Mouse (Mus musculus): ENCODE measurements at regions not wholly inside any gene's neighbourhood (a gene's known extent, or its start where the extent isn't known, plus 50 kb on each side); places are given as distances from the start of the nearest gene placed in this dataset.

- DNase-seq (ENCODE audit: low spot score) (no peak), ATAC-seq (ENCODE audit: low read depth) (no peak)
- Histone ChIP-seq H3K27me3 (replicated peaks; ENCODE audit: control insufficient read depth, insufficient read depth, low read length) (no peaks in the 10 kb centered on the region), H3K4me1 (ENCODE audit: control insufficient read depth, insufficient read depth, low read length) (peaks cover 9% of the 10 kb centered on the region), H3K27ac (replicated peaks; ENCODE audit: low read depth, low read length) (no peak overlapping the region), H3K36me3 (ENCODE audit: control insufficient read depth, insufficient read depth, low read length) (no peaks in the 10 kb centered on the region), H3K4me2 (ENCODE audit: low read depth, low read length) (no peak overlapping the region), H3K4me3 (ENCODE audit: low read depth, low read length) (no peak overlapping the region), H3K9ac (ENCODE audit: low read depth, low read length) (no peak overlapping the region), H3K9me3 (ENCODE audit: control insufficient read depth, low read length) (0 out of 2 replicates have a peak, but pooled peaks cover 4% of the 10 kb centered on the region)
- 73% methylated on average over 7 of the region's 7 CpGs for WGBS
These were observed 65.9 kb upstream of the Gjb5 start for GRCm38 (mm10) chr4:127423855-127424254.

GRCm38 (mm10) chr4:127421927-127422450 is 64.0 kb upstream of the Gjb5 start:
- Histone ChIP-seq H3K9ac (ENCODE audit: low read depth, low read length) (no peak overlapping the region), H3K27ac (replicated peaks; ENCODE audit: low read depth, low read length) (no peak overlapping the region), H3K4me2 (ENCODE audit: low read depth, low read length) (no peak overlapping the region), H3K4me1 (ENCODE audit: control insufficient read depth, insufficient read depth, low read length) (peaks cover 15% of the 10 kb centered on the region), H3K27me3 (replicated peaks; ENCODE audit: control insufficient read depth, insufficient read depth, low read length) (no peaks in the 10 kb centered on the region), H3K4me3 (ENCODE audit: low read depth, low read length) (no peak overlapping the region), H3K36me3 (ENCODE audit: control insufficient read depth, insufficient read depth, low read length) (no peaks in the 10 kb centered on the region), H3K9me3 (ENCODE audit: control insufficient read depth, low read length) (no peaks in the 10 kb centered on the region)
- 85% methylated on average over 6 of the region's 6 CpGs for WGBS
- DNase-seq (ENCODE audit: low spot score), result no peak
- ATAC-seq (ENCODE audit: low read depth), result no peak

GRCm38 (mm10) chr4:127421129-127421528 is 63.1 kb upstream of the Gjb5 start:
- H3K4me1 ChIP-seq (ENCODE audit: control insufficient read depth, insufficient read depth, low read length), result peaks cover 15% of the 10 kb centered on the region
- no peak for DNase-seq (ENCODE audit: low spot score)

GRCm38 (mm10) chr4:127419786-127420120 is 61.8 kb upstream of the Gjb5 start:
- no peaks in the 10 kb centered on the region for H3K36me3 ChIP-seq (ENCODE audit: control insufficient read depth, insufficient read depth, low read length)
- no peaks in the 10 kb centered on the region for H3K9me3 ChIP-seq (ENCODE audit: control insufficient read depth, low read length)
- H3K4me2 ChIP-seq (ENCODE audit: low read depth, low read length), result no peak overlapping the region
- H3K27ac ChIP-seq (replicated peaks; ENCODE audit: low read depth, low read length), result peak overlapping the region; percentile 19; the same call in 1 of the 2 replicates
- no peaks in the 10 kb centered on the region for H3K27me3 ChIP-seq (replicated peaks; ENCODE audit: control insufficient read depth, insufficient read depth, low read length)
- 39% methylated on average over 7 of the region's 8 CpGs for WGBS
- H3K4me3 ChIP-seq (ENCODE audit: low read depth, low read length), result no peak overlapping the region
- peak; percentile 58 for ATAC-seq (ENCODE audit: low read depth)
- no peak for DNase-seq (ENCODE audit: low spot score)
- H3K9ac ChIP-seq (ENCODE audit: low read depth, low read length), result no peak overlapping the region
- peaks cover 15% of the 10 kb centered on the region for H3K4me1 ChIP-seq (ENCODE audit: control insufficient read depth, insufficient read depth, low read length)

More at GRCm38 (mm10) chr4:127421129-127421528, 63.1 kb upstream of the Gjb5 start:
- 87% methylated on average over 5 of the region's 5 CpGs for WGBS
- no peak for ATAC-seq (ENCODE audit: low read depth)
- H3K36me3 ChIP-seq (ENCODE audit: control insufficient read depth, insufficient read depth, low read length), result no peaks in the 10 kb centered on the region
- H3K4me2 ChIP-seq (ENCODE audit: low read depth, low read length), result no peak overlapping the region
- no peak overlapping the region for H3K27ac ChIP-seq (replicated peaks; ENCODE audit: low read depth, low read length)
- H3K9ac ChIP-seq (ENCODE audit: low read depth, low read length), result no peak overlapping the region
- no peaks in the 10 kb centered on the region for H3K9me3 ChIP-seq (ENCODE audit: control insufficient read depth, low read length)
- no peak overlapping the region for H3K4me3 ChIP-seq (ENCODE audit: low read depth, low read length)
- no peaks in the 10 kb centered on the region for H3K27me3 ChIP-seq (replicated peaks; ENCODE audit: control insufficient read depth, insufficient read depth, low read length)

- no peaks in the 10 kb centered on the region for H3K27me3 ChIP-seq (replicated peaks; ENCODE audit: control insufficient read depth, insufficient read depth, low read length)
- H3K27ac ChIP-seq (replicated peaks; ENCODE audit: low read depth, low read length), result peak overlapping the region; percentile 19; the same call in 1 of the 2 replicates
- H3K4me1 ChIP-seq (ENCODE audit: control insufficient read depth, insufficient read depth, low read length), result peaks cover 15% of the 10 kb centered on the region
- H3K36me3 ChIP-seq (ENCODE audit: control insufficient read depth, insufficient read depth, low read length), result no peaks in the 10 kb centered on the region
- WGBS, result 19% methylated on average over 22 of the region's 22 CpGs
- H3K9me3 ChIP-seq (ENCODE audit: control insufficient read depth, low read length), result no peaks in the 10 kb centered on the region
- H3K9ac ChIP-seq (ENCODE audit: low read depth, low read length), result no peak overlapping the region
- H3K4me3 ChIP-seq (ENCODE audit: low read depth, low read length), result no peak overlapping the region
- ATAC-seq (ENCODE audit: low read depth) (peak; percentile 56), DNase-seq (ENCODE audit: low spot score) (peak; percentile 78)
- H3K4me2 ChIP-seq (ENCODE audit: low read depth, low read length), result no peak overlapping the region
These were observed 61.2 kb upstream of the Gjb5 start for GRCm38 (mm10) chr4:127419062-127419785.

- Histone ChIP-seq H3K4me3 (ENCODE audit: low read depth, low read length) (no peak overlapping the region), H3K36me3 (ENCODE audit: control insufficient read depth, insufficient read depth, low read length) (no peaks in the 10 kb centered on the region), H3K9me3 (ENCODE audit: control insufficient read depth, low read length) (no peaks in the 10 kb centered on the region), H3K4me1 (ENCODE audit: control insufficient read depth, insufficient read depth, low read length) (peaks cover 15% of the 10 kb centered on the region), H3K27ac (replicated peaks; ENCODE audit: low read depth, low read length) (no peak overlapping the region), H3K27me3 (replicated peaks; ENCODE audit: control insufficient read depth, insufficient read depth, low read length) (no peaks in the 10 kb centered on the region), H3K4me2 (ENCODE audit: low read depth, low read length) (no peak overlapping the region), H3K9ac (ENCODE audit: low read depth, low read length) (no peak overlapping the region)
- ATAC-seq (ENCODE audit: low read depth) (0 out of 2 replicates have a peak, but pooled peaks have one; percentile 42), DNase-seq (ENCODE audit: low spot score) (peak; percentile 80)
- 39% methylated on average over 7 of the region's 7 CpGs for WGBS
These were observed 58.9 kb upstream of the Gjb5 start for GRCm38 (mm10) chr4:127416906-127417305.

- Histone ChIP-seq H3K4me2 (ENCODE audit: low read depth, low read length) (no peak overlapping the region), H3K36me3 (ENCODE audit: control insufficient read depth, insufficient read depth, low read length) (no peaks in the 10 kb centered on the region), H3K4me1 (ENCODE audit: control insufficient read depth, insufficient read depth, low read length) (peaks cover 18% of the 10 kb centered on the region), H3K9me3 (ENCODE audit: control insufficient read depth, low read length) (no peaks in the 10 kb centered on the region), H3K27ac (replicated peaks; ENCODE audit: low read depth, low read length) (no peak overlapping the region), H3K9ac (ENCODE audit: low read depth, low read length) (no peak overlapping the region), H3K4me3 (ENCODE audit: low read depth, low read length) (no peak overlapping the region), H3K27me3 (replicated peaks; ENCODE audit: control insufficient read depth, insufficient read depth, low read length) (no peaks in the 10 kb centered on the region)
- ATAC-seq (ENCODE audit: low read depth), result no peak
- WGBS, result 33% methylated on average over 14 of the region's 14 CpGs
- DNase-seq (ENCODE audit: low spot score), result no peak
These were observed 56.3 kb upstream of the Gjb5 start for GRCm38 (mm10) chr4:127413997-127414964.

Measured in embryonic facial prominence, embryonic 14.5 days (tissue).